Mouse (Mus musculus) heart, embryonic 13.5 days (tissue): ENCODE data around the gene Fem1b. TPM values are rescaled to one million over a fixed set of nuclear protein-coding genes. Genes with fewer than 3 reads are reported as not detected.

Experiments
- ATAC-seq: fragments of 200-750 bp; cut with Nextera tagmentation; 2 replicates; pipeline ENCODE4 v1.8.0; 2017; ENCODE audit warnings: moderate TSS enrichment; ENCODE audit not compliant: insufficient number of reproducible peaks, low FRiP score, low TSS enrichment; ENCODE audit errors: extremely low read depth
- H3K27ac ChIP-seq: fragments of 300-500 bp; sonication (generic); replicated peaks from 2 replicates; pipeline ENCODE4 v1.5.1; 2015; ENCODE audit warnings: moderate library complexity, mild to moderate bottlenecking, inconsistent platforms
- H3K27me3 ChIP-seq: fragments of 300-500 bp; sonication (generic); replicated peaks from 2 replicates; pipeline ENCODE4 v1.6.1; 2015; ENCODE audit warnings: mild to moderate bottlenecking, inconsistent platforms
- H3K36me3 ChIP-seq: fragments of 300-500 bp; sonication (generic); 2 replicates; pipeline ENCODE4 v1.6.1; 2015; ENCODE audit warnings: mild to moderate bottlenecking, inconsistent platforms
- H3K4me1 ChIP-seq: fragments of 300-500 bp; sonication (generic); 2 replicates; pipeline ENCODE4 v1.6.1; 2015; ENCODE audit warnings: inconsistent platforms
- H3K4me2 ChIP-seq: fragments of 300-500 bp; sonication (generic); 2 replicates; pipeline ENCODE4 v1.6.1; 2015; ENCODE audit warnings: inconsistent platforms, mild to moderate bottlenecking, moderate library complexity
- H3K4me3 ChIP-seq: fragments of 300-500 bp; sonication (generic); 2 replicates; pipeline ENCODE4 v1.5.1; 2015; ENCODE audit warnings: moderate library complexity, mild to moderate bottlenecking, inconsistent platforms
- H3K9ac ChIP-seq: fragments of 300-500 bp; sonication (generic); 2 replicates; pipeline ENCODE4 v1.6.1; 2015; ENCODE audit warnings: inconsistent platforms, mild to moderate bottlenecking, moderate library complexity
- H3K9me3 ChIP-seq: fragments of 300-500 bp; sonication (generic); 2 replicates; pipeline ENCODE4 v1.6.1; 2016; ENCODE audit warnings: inconsistent platforms
- WGBS: fragments of 180-500 bp; shearing (Covaris S2); methylation state at CpG from one replicate; pipeline ENCODE4 v1.1.7; 2015; ENCODE audit warnings: mixed read lengths; 5-methylcytosine and 5-hydroxymethylcytosine counted together
- polyA plus RNA-seq: library from polyadenylated mRNA; unstranded; fragments of >200 nt; fragmentation: Nextera tagmentation; extraction: Ambion mirVana; gene quantifications from 2 replicates; pipeline ENCODE4 v1.2.1, GENCODE M21; 2015

Gene Fem1b
- polyA plus RNA-seq, 1 experiment from 2014 or later, result 12.2 TPM

- H3K9ac ChIP-seq, result no peak overlapping the region
- H3K27me3 ChIP-seq, result no peaks in the 10 kb centered on the region; the same call in 1 of the 2 replicates
- 51% methylated on average over 7 of the region's 7 CpGs for WGBS
Measured at GRCm38 (mm10) chr9:62744558-62745275, 67.0 kb downstream of the Fem1b start.

More at GRCm38 (mm10) chr9:62744558-62745275, 67.0 kb downstream of the Fem1b start:
- no peak for ATAC-seq
- Histone ChIP-seq H3K4me3 (no peak overlapping the region), H3K27ac (no peak overlapping the region), H3K9me3 (no peaks in the 10 kb centered on the region), H3K36me3 (no peaks in the 10 kb centered on the region), H3K4me2 (no peak overlapping the region), H3K4me1 (peaks cover 17% of the 10 kb centered on the region)

Other genes starting within 250 kb of the Fem1b start
- 0.70 and 0.83 TPM in 2 replicates for gene Itga11, start 134.1 kb downstream of the Fem1b start, polyA plus RNA-seq
- 18.8 and 19.5 TPM in 2 replicates for gene Cln6, start 26.9 kb upstream of the Fem1b start, polyA plus RNA-seq
- gene Calml4, start 46.1 kb upstream of the Fem1b start, polyA plus RNA-seq, result 1.7 and 2.4 TPM in 2 replicates
- gene Pias1, start 176.0 kb upstream of the Fem1b start, polyA plus RNA-seq, result 35.5 and 39.6 TPM in 2 replicates